Mouse (Mus musculus) cortical plate, adult 2 months (tissue): ENCODE data around the gene Pitpnb. TPM values are rescaled to one million over a fixed set of nuclear protein-coding genes. Genes with fewer than 3 reads are reported as not detected.

ENCODE experiments used
- H3K27ac ChIP-seq: fragments of 200-500 bp; 2 replicates; pipeline ENCODE4 v1.5.1; 2012; ENCODE audit warnings: low read length, control low read depth, inconsistent platforms; ENCODE audit not compliant: insufficient read depth
- H3K4me1 ChIP-seq: fragments of 200-500 bp; 2 replicates; pipeline ENCODE4 v1.6.1; 2011; ENCODE audit warnings: low read length; ENCODE audit not compliant: control insufficient read depth, insufficient read depth
- H3K4me3 ChIP-seq: fragments of 200-500 bp; 2 replicates; pipeline ENCODE4 v1.5.1; 2011; ENCODE audit warnings: mild to moderate bottlenecking, low read length, control low read depth; ENCODE audit not compliant: insufficient read depth
- CTCF ChIP-seq: fragments of 200-500 bp; IDR thresholded peaks from 2 replicates; pipeline ENCODE4 v1.5.1; 2011; ENCODE audit warnings: mild to moderate bottlenecking, control low read depth, low read length; ENCODE audit not compliant: insufficient read depth; ENCODE audit errors: extremely low read depth
- POLR2A ChIP-seq: fragments of 200-500 bp; IDR thresholded peaks from 2 replicates; pipeline ENCODE4 v1.6.1; 2011; ENCODE audit warnings: mild to moderate bottlenecking, low read length, control low read depth; ENCODE audit not compliant: insufficient read depth; ENCODE audit errors: extremely low read depth
- polyA plus RNA-seq: library from polyadenylated mRNA; depleted of rRNA; stranded (reverse); fragments of >200 nt; gene quantifications from 2 replicates; pipeline ENCODE4 v1.2.3, GENCODE M21; 2012

Gene Pitpnb
- polyA plus RNA-seq, 1 experiment = 71.4 TPM

DNA sequence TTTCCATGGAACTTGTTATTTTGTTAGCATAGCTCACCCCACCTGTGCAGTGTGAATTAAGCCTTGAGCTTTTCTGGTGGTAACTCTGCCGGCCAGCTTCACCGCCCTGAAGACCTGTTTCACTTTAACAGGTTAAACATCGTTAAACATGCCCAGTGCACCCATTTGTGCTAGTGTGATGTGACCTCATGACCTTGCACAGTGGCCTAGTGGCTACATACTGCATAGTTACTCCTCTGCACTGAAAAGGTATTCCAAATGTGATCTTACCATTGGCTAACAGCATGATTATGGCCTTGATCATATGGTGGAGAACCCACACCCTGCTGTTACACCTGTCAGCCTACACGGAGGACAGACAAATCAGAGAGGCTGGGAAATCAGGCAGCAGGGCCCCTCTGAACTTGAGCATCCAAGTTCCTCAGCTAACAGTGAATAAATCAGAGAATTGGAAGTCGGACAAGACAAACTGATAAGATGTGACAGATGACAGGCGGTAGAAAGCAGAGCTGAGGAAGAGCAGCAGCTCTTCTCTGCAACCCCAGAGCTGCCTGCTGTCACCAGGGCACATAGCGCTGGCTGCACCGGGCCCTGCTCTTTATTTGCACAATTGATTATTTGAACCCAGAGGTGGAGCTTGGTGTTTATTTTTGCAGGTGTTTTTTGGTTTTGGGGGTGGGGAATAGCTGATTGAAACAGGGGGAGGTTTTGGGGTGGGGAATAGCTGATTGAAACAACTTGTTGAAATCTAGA is 5.6 kb downstream of the Pitpnb start:
- peaks cover 2% of the 10 kb centered on the region; the same call in 1 of the 2 replicates for H3K4me1 ChIP-seq
- TF ChIP-seq POLR2A (no peak), CTCF (no peak)
- no peak overlapping the region for H3K27ac ChIP-seq
- no peak overlapping the region for H3K4me3 ChIP-seq

DNA sequence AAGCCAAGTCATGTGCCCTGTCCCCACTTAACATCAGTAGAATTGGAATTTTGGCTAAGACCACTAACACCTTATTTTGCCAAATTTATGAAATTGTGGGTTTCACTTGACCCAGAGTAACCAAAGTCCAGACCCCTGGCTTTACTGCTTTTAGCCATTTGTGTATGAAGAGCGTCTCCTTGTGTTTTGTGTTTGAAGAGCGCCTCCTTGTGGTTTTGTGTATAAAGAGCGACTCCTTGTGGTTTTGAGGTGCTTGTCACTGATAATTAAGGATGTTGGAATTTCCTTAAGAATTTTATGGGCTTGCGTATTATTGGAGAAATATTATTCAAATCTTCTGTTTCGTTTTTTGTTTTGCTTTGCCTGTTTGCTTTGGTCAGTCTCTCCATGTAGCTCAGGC is 11.0 kb downstream of the Pitpnb start:
- TF ChIP-seq CTCF = peak; percentile 37; the same call in 1 of the 2 replicates
- no peak for TF ChIP-seq POLR2A
- Histone ChIP-seq H3K4me1 (no peaks in the 10 kb centered on the region), H3K4me3 (no peak overlapping the region), H3K27ac (no peak overlapping the region)

DNA sequence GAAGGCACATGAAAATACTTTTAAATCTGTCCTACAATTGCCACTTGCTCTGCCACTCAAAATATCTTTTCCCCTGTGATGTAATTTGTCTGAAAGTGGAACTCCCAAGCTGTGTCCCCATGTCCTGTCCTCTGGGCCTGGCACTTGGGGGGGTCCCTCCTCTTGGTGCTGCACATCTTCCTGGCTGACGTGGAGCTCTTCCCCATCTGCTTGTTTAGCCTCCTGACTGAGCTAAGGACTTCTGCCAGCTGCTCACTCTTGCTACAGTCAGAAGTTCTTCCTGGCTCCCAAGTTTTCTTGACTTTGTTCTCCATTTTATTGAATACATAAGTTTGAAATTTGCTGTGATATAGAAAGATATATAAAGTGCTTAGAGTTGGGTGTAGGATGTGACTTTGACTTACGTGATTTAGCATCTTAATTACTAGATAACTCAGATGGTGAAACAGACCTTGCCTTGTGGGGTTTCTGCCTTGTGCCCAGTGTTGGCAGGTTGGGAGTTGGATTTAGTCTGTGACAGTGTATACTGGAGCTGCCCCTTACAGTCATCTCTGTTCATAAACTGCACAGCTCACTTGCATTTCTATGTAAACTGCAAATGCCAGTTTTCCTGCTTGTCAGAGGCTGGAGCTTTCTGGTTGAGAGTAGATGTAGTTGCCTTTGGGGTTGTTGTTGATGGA is 14.3 kb downstream of the Pitpnb start:
- Histone ChIP-seq H3K4me1 (no peaks in the 10 kb centered on the region), H3K27ac (no peak overlapping the region), H3K4me3 (no peak overlapping the region)
- no peak for TF ChIP-seq POLR2A
- TF ChIP-seq CTCF = no peak

GRCm38 (mm10) chr5:111356811-111357617 is 26.5 kb downstream of the Pitpnb start:
- H3K4me3 ChIP-seq = no peak overlapping the region
- H3K4me1 ChIP-seq = peaks cover 2% of the 10 kb centered on the region; the same call in 1 of the 2 replicates
- TF ChIP-seq CTCF (no peak), POLR2A (no peak)
- no peak overlapping the region for H3K27ac ChIP-seq

DNA sequence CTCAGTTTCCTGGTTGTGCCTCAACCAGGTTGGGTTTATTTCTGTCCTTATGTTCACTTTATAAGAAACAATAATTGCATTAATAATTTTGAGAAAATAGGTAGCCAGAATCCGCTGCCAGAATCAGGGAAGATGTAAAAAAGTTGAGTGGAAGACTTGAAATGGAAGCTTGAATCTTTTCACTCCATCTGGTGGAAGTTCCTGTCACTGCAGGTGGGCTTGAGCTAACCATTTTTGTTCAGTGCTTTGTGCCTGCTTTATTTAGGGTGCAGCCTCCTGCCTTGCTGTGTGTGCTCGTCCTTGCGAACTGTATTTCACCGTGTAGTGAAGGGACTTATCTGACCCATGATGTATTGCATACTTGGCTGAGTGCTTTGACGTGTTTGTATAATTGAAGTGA is 30.0 kb downstream of the Pitpnb start:
- Histone ChIP-seq H3K27ac (no peak overlapping the region), H3K4me3 (no peak overlapping the region), H3K4me1 (peaks cover 2% of the 10 kb centered on the region; the same call in 1 of the 2 replicates)
- no peak for TF ChIP-seq POLR2A
- 0 out of 2 replicates have a peak, but pooled peaks have one; percentile 20 for TF ChIP-seq CTCF

DNA sequence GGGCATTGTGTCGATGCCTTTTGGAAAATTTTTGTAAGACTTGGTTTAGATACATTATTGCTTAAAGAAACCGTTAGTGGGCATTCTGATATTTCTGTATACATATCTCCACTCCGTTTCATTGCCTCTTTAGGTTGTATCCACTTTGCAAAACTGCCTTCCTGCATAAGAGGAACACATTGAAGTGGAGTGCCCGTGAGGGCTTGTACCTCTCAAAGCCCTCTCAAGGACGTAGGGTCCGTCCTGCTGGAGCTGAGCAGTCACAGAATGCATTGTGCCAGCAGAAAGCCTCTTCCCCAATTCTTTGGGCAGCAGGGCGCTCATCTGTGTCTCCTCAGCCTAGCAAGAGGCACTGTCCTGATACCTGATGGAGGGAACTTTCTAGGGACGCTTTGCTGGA is 30.5 kb downstream of the Pitpnb start:
- no peak for TF ChIP-seq CTCF
- no peak for TF ChIP-seq POLR2A
- H3K4me1 ChIP-seq = peaks cover 2% of the 10 kb centered on the region; the same call in 1 of the 2 replicates
- no peak overlapping the region for H3K27ac ChIP-seq
- H3K4me3 ChIP-seq = no peak overlapping the region

- TF ChIP-seq CTCF = no peak
- no peak for TF ChIP-seq POLR2A
- Histone ChIP-seq H3K4me3 (no peak overlapping the region), H3K4me1 (peaks cover 2% of the 10 kb centered on the region; the same call in 1 of the 2 replicates), H3K27ac (no peak overlapping the region)
Measured at GRCm38 (mm10) chr5:111361846-111362245, 31.3 kb downstream of the Pitpnb start.

DNA sequence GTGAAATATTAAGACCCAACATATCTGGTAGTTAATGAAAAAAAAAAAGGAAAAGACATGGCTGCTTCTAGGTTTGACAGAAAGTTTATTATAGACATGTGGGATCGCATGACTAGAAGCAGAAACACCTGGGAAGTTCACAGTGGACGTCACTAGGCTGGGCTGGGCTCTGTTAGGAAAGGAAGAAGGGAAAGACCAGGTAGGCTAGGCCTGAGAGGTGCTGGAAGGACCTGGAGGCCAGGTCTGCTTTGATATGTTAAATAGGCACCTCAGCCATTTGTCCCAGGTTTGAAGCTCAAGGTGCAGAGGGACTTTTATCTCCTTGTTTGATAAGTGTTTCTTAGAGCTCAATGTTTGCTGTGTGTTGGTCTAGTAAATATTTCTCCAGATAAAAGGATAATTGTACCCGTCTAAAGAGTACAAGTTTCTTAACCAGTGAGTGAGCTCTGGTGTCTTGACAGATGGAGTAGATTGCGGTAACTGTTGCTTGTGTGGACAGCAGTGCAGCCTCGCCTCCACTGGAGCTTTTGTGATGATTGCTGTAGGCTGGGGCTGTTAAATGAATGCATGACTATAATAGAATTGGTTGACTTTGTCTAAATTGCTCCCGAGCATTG is 33.0 kb downstream of the Pitpnb start:
- Histone ChIP-seq H3K27ac (no peak overlapping the region), H3K4me3 (no peak overlapping the region), H3K4me1 (peaks cover 3% of the 10 kb centered on the region)
- TF ChIP-seq CTCF (no peak), POLR2A (no peak)

- Histone ChIP-seq H3K4me3 (no peak overlapping the region), H3K4me1 (peaks cover 3% of the 10 kb centered on the region), H3K27ac (no peak overlapping the region)
- TF ChIP-seq POLR2A (no peak), CTCF (peak; percentile 49)
Measured at GRCm38 (mm10) chr5:111364533-111364932, 34.0 kb downstream of the Pitpnb start.
